Comparison of ENCODE assay signal across 17 mouse cellular contexts in the genomic region with DNA sequence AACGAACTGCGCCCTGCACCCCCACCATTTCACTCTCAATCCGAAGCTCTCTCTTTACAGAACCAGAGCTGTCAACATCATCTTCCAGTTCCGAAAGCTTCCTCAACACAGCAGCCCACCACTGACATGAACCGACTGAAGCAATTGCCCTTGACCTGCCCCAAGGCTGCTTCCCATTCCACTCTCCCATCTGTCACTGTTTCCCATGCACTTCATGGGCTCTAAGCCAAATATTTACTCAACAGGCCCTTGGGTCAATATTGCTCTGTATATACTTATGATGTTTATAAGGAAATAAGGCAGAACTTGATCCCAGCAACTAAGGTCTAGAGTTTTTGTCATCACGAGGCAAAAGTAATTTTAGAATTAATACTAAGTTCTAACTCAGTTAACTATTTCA.
DNase-seq lines count a peak whose midpoint lies in the region; ATAC-seq and TF ChIP-seq lines count a peak whose summit lies in the region.
"Had no signal": no experiment of that assay in that cellular context is flagged by ENCODE, and none has a peak within 500 bp of the region (broad histone marks: within the 10 kb centered on the region; RNA-seq: fewer than 3 reads in every experiment).

No protein-coding gene starts in this region.

- ATAC-seq in kidney, embryonic 15.5 days (replicated peaks; ENCODE audit: low FRiP score): peak; percentile 66; the same call in 1 of the 2 replicates
- ATAC-seq in lung, postnatal 0 days: peak; percentile 72
- ATAC-seq: inflammation-experienced regulatory T-cells, adult 6 months had no signal

- no peak for TF ChIP-seq CTCF in lung, postnatal 0 days (IDR thresholded peaks at IDR 0.05)

- H3K9me3 ChIP-seq in kidney, embryonic 15.5 days (replicated peaks): no peaks in the 10 kb centered on the region
- H3K9me3 ChIP-seq in lung, postnatal 0 days (ENCODE audit: low read length): no peaks in the 10 kb centered on the region
- H3K9me3 ChIP-seq: G1E; heart, embryonic 13.5 days; hindbrain, embryonic 10.5 days; liver, embryonic 13.5 days had no signal

- no peak overlapping the region for H3K4me3 ChIP-seq in kidney, embryonic 15.5 days (replicated peaks)
- H3K4me3 ChIP-seq in lung, postnatal 0 days (ENCODE audit: low read depth, low read length): no peak overlapping the region
- H3K4me3 ChIP-seq: heart, embryonic 13.5 days; hindbrain, embryonic 10.5 days; layer of hippocampus, adult 2 months; liver, embryonic 13.5 days had no signal

- no peak for DNase-seq in kidney, adult 9 months
- DNase-seq in retina, postnatal 1 day: peak; percentile 15
- no peak for DNase-seq in retina, embryonic 14.5 days (ENCODE audit: low spot score)
- DNase-seq in lung, postnatal 0 days (ENCODE audit: low spot score): peak; percentile 57
- DNase-seq in left cerebral cortex, postnatal 4 days: no peak
- no peak for DNase-seq in urinary bladder, postnatal 36 days (ENCODE audit: low spot score in 2 of 2)
- DNase-seq: cerebellum, adult 2 months; gastrocnemius, postnatal 36 days; liver, embryonic 13.5 days; midbrain, embryonic 14.5 days; thymus, postnatal 4 days had no signal

- no peak overlapping the region for H3K27ac ChIP-seq in kidney, embryonic 15.5 days
- H3K27ac ChIP-seq in lung, postnatal 0 days (ENCODE audit: low read length): no peak overlapping the region
- H3K27ac ChIP-seq: heart, embryonic 13.5 days; hindbrain, embryonic 10.5 days; layer of hippocampus, adult 2 months; liver, embryonic 13.5 days had no signal

- H3K4me1 ChIP-seq in kidney, embryonic 15.5 days: no peaks in the 10 kb centered on the region; the same call in 1 of the 2 replicates
- no peaks in the 10 kb centered on the region; the same call in 1 of the 2 replicates for H3K4me1 ChIP-seq in lung, postnatal 0 days (ENCODE audit: insufficient read depth, low read depth, low read length)
- H3K4me1 ChIP-seq: liver, embryonic 13.5 days had no signal

- peaks cover 36% of the 10 kb centered on the region for H3K36me3 ChIP-seq in kidney, embryonic 15.5 days
- peaks cover 18% of the 10 kb centered on the region for H3K36me3 ChIP-seq in lung, postnatal 0 days (ENCODE audit: insufficient read depth, low read length)
- H3K36me3 ChIP-seq: G1E had no signal

- H3K4me2 ChIP-seq in kidney, embryonic 15.5 days: no peak overlapping the region
- no peak overlapping the region for H3K4me2 ChIP-seq in lung, postnatal 0 days (replicated peaks; ENCODE audit: low read depth, low read length)
- H3K4me2 ChIP-seq: heart, embryonic 13.5 days; liver, embryonic 13.5 days had no signal

- intact Hi-C loops in left cerebral cortex, postnatal 4 days (cut with DNase I): no loop called here

- no peak; the same call in 1 of the 2 replicates for TF ChIP-seq EP300 in lung, postnatal 0 days (IDR thresholded peaks at IDR 0.05)

- H3K27me3 ChIP-seq in kidney, embryonic 15.5 days: no peaks in the 10 kb centered on the region
- H3K27me3 ChIP-seq in lung, postnatal 0 days (replicated peaks; ENCODE audit: insufficient read depth, low read length): no peaks in the 10 kb centered on the region
- H3K27me3 ChIP-seq: heart, embryonic 13.5 days; liver, embryonic 13.5 days had no signal

- 60% methylated on average over 6 of the region's 6 CpGs for WGBS in kidney, embryonic 15.5 days
- 37% methylated on average over 6 of the region's 6 CpGs for WGBS in lung, postnatal 0 days

- H3K9ac ChIP-seq in kidney, embryonic 15.5 days: no peak overlapping the region
- H3K9ac ChIP-seq in lung, postnatal 0 days (replicated peaks; ENCODE audit: low read depth): no peak overlapping the region
- H3K9ac ChIP-seq: heart, embryonic 13.5 days; liver, embryonic 13.5 days had no signal

Comparison
In these comparisons a context has a peak if more than half of its experiments do, and no peak if none do; other contexts are left out.
1. DNase-seq: peak in retina, postnatal 1 day (single experiment) and lung, postnatal 0 days (single experiment); none in kidney, adult 9 months (single experiment), retina, embryonic 14.5 days (single experiment), left cerebral cortex, postnatal 4 days (single experiment) and urinary bladder, postnatal 36 days (0 of 2).